Mouse (Mus musculus) right cerebral cortex, postnatal 14 days (tissue): Measurements from ENCODE around the gene Dock9.

Experiments used
- DNase-seq: peaks from one replicate; pipeline ENCODE4 v3.0.0; 2022

Dock9 gene

DNA sequence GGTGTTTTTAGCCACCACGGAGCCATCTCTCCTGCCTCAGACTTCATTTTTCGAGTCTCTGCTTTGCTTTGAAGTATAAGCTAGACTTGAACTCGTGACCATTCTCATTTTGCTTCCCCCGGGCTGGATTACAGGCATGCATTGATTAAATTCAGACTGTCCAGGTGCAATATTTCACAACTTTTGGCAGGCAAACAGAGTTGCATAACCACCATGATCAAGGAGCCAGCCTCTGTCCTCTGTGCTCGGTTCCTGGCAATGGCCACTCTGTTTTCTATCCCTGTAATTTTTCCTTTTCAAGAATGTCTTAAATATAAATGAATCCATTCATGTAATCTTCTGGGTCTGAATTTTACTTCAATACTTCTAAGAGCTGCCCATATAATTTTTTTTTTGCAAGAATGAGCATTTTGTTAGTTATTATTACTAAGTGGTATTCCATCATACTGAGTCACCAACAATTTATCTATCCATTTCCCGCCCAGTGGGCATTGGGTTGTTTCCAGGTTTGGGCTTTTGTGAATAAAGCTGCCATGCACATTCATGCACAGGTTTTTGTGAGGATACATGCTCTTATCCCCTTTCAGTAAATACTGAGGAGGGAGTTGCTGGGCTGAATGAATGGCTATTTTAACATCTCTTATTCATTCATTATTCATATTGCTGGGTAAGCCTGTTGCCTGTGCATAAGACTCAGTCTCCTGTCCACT lies 183.0 kb downstream of the Dock9 start:
- DNase-seq, result no peak

GRCm38 (mm10) chr14:121613490-121613889 lies 184.1 kb downstream of the Dock9 start:
- no peak for DNase-seq

- DNase-seq, result no peak
Measured at GRCm38 (mm10) chr14:121612926-121613325, 184.7 kb downstream of the Dock9 start.

GRCm38 (mm10) chr14:121611533-121611932 lies 186.1 kb downstream of the Dock9 start:
- DNase-seq, result no peak

GRCm38 (mm10) chr14:121611098-121611497 lies 186.5 kb downstream of the Dock9 start:
- no peak for DNase-seq

DNA sequence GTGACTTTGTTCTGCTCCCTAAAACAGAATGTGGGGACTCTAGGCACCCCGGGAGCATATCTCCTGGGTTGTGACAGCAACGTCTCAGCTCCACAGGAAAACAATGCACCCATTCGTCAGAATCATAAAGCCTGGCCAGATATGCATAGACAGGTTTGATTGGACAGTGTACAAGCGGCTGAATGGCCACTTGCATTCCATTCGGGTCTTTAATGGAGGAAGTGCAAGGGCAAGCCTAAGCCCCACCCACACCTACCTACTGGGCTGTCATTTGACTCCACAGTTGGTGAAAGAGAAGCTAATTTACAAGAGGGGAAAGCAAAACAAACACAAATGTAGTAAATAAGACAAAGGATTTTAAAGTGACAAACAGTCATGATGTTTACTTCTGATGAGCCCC lies 189.1 kb downstream of the Dock9 start:
- no peak for DNase-seq

DNA sequence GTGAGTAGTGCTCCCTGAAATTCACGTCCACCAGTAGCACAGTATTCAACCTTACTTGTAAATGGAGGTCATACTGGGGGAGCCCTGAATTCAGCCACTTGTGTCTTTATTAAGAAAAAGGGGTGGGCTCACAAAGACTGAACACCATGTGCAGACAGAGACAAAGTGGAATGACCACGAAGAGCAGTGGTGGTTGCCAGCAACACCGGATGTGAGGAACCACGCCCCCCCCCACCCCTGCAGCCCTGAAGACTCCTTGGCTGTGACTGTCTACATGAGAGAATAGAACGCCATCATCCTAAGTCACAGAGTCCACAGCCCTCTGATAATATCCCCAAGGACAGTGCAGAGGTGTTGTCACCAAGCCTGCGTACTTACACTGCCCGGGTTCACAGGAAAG lies 191.2 kb downstream of the Dock9 start:
- no peak for DNase-seq

DNA sequence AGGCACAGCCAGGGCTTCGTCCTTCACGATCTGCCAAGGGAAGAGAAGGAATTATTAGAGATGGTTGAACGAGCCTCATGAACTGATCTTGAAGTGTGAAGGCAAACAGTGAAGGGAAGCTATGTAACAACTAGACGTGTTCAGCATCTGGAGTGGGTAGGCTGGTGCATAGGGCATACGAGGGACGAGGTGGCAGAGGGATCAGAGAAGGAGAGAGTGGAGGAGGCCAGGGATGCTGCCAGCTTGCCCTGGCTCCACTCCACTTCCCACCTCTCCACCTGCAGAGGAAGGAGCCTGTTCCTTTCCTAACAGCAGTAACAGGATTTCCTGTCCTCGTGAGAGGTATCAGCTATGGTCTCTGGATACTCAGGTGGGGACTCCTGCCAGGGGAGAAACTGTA lies 192.4 kb downstream of the Dock9 start:
- DNase-seq, result no peak

DNA sequence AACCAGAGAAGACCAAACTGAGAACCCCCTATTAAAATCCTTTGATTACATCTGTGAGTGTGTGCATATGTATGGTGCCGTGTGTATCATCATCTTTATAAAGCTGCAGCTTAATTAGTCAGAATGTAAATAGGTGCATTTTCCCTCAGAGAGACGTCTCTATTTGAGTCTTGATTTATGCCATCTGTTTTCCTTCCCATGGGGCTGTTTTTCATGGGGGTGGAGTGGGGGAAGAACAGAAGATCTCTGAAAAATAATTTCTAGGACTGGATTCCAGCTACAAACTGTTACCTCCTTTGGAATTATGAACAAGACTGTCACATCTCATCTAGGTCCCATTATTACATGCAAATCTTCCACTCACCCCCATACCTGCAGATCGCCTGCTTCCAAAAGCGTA lies 193.1 kb downstream of the Dock9 start:
- DNase-seq, result no peak

DNA sequence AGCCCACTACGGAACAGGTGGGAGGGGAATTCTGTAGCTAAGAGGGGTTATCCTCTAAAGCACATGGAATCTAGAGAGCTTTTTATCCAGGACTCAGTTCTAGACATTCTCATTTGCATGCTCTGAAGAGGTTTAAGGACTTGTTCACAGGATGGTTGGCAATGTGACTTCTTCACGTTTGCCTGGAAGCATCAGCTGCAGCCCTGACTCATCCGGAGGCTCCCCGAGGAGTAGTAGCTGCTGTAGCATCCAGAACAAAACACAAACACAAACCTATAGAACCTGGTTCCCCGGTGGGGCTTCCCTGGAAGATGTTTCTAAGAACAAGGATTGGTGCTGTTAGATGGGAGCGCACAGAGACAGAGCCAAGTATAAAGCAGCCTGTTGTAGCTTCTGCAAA lies 195.0 kb downstream of the Dock9 start:
- no peak for DNase-seq

GRCm38 (mm10) chr14:121600538-121600937 lies 197.1 kb downstream of the Dock9 start:
- no peak for DNase-seq

DNA sequence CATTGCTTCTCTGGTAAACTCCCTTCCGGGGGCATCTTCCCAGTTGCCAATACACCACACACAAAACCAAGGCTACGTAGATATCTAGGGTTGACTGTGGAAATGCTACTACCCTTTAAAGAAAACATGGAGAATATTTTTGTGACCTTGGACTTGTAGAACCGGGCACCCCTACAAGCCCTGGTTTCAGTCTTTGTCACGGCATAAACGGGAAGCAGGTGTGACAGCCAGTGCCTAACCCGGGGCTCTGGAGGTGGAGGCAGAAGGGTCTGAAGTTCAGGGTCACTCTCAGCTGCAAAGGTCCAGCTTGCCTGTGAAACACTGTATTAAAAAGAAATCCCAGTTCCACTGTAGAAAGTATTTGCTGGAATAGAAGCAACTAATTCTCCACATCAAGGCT lies 200.6 kb downstream of the Dock9 start:
- no peak for DNase-seq

- DNase-seq, result no peak
Measured at GRCm38 (mm10) chr14:121596631-121597030, 201.0 kb downstream of the Dock9 start.

GRCm38 (mm10) chr14:121594684-121595083 lies 203.0 kb downstream of the Dock9 start:
- no peak for DNase-seq

- no peak for DNase-seq
Measured at GRCm38 (mm10) chr14:121593313-121593929, 204.2 kb downstream of the Dock9 start.

GRCm38 (mm10) chr14:121592890-121593289 lies 204.7 kb downstream of the Dock9 start:
- no peak for DNase-seq

- no peak for DNase-seq
Measured at GRCm38 (mm10) chr14:121592356-121592755, 205.3 kb downstream of the Dock9 start.

DNA sequence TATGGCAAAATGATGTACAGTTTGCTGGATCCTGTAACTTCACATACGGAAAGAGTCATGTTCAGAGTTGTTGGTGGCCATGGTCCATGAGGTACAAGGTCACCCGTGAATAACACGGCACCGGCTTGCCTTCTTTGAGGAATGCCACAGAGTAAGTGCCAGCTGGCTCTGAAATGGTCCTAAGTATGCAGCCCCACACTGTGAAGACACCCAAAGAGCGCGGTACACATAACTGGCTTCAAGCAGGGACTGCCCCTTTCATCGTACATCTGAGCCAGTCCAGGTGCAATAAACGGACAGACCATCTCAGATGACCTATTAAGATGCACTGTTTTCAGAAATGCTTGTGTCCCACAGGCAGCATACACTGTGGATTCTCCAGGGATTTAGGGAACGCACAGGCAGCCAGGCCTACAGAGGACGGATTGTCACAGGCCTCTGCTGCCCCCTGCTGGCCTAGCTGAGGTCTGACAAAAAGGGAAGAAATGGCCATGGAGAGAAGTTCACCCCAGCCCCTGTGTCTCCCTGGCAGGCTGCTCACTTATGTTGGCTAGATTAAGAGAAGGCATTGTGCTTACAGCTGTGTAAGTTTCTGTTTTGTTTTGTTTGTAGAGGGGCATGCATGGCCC lies 208.4 kb downstream of the Dock9 start:
- DNase-seq, result peak; percentile 75

DNA sequence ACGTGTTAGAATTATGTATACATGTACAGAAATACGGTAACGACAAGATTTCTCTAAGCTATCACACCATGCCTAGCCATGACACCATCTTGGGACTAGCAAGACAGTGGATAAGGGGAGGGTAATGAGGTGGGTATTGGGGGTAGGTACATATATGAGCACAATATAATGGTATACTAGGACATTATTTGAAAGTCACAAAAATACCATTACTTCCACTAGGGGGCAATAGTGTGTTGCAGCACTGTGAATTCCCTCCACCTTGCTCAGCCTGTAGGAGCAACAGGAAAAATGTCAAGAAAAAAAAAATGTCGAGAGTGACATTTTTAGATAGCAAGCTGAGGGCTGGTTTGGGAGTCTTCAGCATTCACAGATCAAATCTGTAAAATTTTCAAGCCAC lies 209.2 kb downstream of the Dock9 start:
- DNase-seq, result no peak

DNA sequence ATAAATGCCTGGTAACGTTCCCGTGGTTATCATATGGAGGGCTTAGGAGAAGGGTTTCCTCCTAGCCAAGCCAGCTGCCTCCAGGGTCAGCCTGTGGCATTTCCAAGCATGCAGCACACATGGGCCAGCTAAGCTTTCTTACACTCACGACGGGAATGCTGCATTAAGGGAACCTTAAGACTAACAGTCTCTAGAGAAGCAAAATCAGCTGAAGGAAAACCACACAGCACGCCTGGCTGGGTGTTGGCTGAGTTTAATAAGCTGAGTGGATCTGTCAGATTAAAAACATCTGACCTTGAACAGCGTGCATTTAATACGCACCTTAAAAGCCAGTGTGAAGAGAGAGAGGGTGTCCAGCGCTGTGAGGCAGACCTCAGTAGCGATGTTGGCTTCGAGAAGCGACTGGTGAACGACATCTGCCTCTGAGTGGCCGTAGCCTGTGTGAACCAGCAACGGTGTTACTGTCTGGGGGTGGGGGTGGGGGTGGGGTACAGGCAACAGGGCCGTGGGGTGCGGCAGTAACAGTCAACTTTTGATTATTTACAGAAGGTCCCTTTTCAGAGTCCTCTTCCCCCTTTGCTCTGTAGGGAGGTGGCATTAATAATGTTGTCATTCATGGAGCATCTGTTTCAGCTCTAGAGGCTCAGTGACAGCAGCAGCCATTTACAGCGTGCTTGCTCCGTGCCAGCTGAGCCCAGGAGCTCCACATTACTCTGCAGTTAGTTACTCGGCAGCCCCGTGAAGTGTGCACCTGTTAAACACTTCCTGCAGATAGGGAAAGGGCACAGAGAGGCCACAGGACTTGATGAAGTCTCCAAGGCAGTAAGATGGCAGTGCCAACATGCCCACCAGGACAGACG lies 211.5 kb downstream of the Dock9 start:
- DNase-seq, result no peak

- peak; percentile 55 for DNase-seq
Measured at GRCm38 (mm10) chr14:121579055-121579454, 218.6 kb downstream of the Dock9 start.

GRCm38 (mm10) chr14:121573391-121573790 lies 224.2 kb downstream of the Dock9 start:
- no peak for DNase-seq

DNA sequence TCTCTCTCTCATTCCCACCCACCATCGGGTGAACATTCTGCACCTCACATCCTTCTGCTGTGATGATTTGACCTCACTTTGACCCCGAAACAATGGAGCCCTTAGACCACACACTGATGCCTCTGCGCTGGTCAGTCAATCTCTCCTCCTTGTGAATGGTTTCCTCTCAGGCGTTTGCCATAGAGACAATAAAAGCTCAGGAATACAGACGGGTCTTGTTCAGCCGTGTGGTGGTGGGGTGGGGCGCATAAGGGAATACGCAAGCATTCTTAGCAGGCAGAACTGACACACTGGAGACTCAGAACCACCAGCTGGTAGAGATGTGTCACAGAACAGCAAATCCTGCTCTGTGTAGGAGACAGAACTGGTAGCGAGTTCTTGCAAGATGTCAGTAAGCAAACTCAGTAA lies 230.8 kb downstream of the Dock9 start:
- peak; percentile 45 for DNase-seq
